Mouse (Mus musculus) CH12.LX (cell line): Measurements from ENCODE around the gene Gjc1. TPM values are rescaled to one million over a fixed set of nuclear protein-coding genes. Genes with fewer than 3 reads are reported as not detected.

Source experiments
- DNase-seq: peaks from one replicate; pipeline ENCODE4 v3.0.0-alpha.2; 2013; ENCODE audit errors: extremely low read depth
- H3K27ac ChIP-seq: 2 replicates; pipeline ENCODE4 v1.5.1; 2012; ENCODE audit warnings: low read depth, mild to moderate bottlenecking, control low read depth, moderate library complexity; ENCODE audit not compliant: insufficient read depth
- H3K27me3 ChIP-seq: replicated peaks from 2 replicates; pipeline ENCODE3; 2012; ENCODE audit warnings: inconsistent platforms
- H3K36me3 ChIP-seq, 2 experiments: replicated peaks in 1 of 2; 2 replicates each; pipeline versions ENCODE3 to v1.6.1; 2012; ENCODE audit warnings: inconsistent platforms in 1 of 2, low read length in 1 of 2, mild to moderate bottlenecking in 1 of 2, mixed read lengths in 1 of 2, moderate library complexity in 1 of 2; ENCODE audit not compliant: control insufficient read depth in 1 of 2, insufficient read depth in 1 of 2
- H3K4me1 ChIP-seq, 2 experiments: 2 replicates each; pipeline ENCODE4 v1.6.1; 2012; ENCODE audit warnings: inconsistent platforms in 1 of 2, moderate library complexity in 1 of 2; ENCODE audit not compliant: insufficient read depth in 2 of 2, control insufficient read depth in 1 of 2
- H3K4me2 ChIP-seq: 2 replicates; pipeline ENCODE4 v1.6.1; 2012; ENCODE audit warnings: low read depth, mild to moderate bottlenecking, control low read depth; ENCODE audit not compliant: poor library complexity, insufficient read depth, severe bottlenecking
- H3K4me3 ChIP-seq, 3 experiments: fragments of 150-350 bp in 1 of 3; sonication (generic) in 1 of 3; replicated peaks in 1 of 3; 2 replicates each; pipeline versions ENCODE3 to v1.5.1; 2011 to 2012; ENCODE audit warnings: low read depth in 2 of 3, low read length in 2 of 3, mild to moderate bottlenecking in 2 of 3, moderate library complexity in 2 of 3, control low read depth in 1 of 3, improper control_type of control experiment in 1 of 3, inconsistent platforms in 1 of 3, mixed read lengths in 1 of 3; ENCODE audit not compliant: poor library complexity in 1 of 3
- H3K79me2 ChIP-seq: replicated peaks from 2 replicates; pipeline ENCODE4 v1.6.1; 2012; ENCODE audit warnings: mild to moderate bottlenecking, moderate library complexity; ENCODE audit not compliant: control insufficient read depth, poor library complexity, insufficient read depth, severe bottlenecking; ENCODE audit errors: extremely low read depth
- H3K9ac ChIP-seq: 2 replicates; pipeline ENCODE4 v1.6.1; 2012; ENCODE audit warnings: low read depth, mild to moderate bottlenecking, control low read depth, moderate library complexity; ENCODE audit not compliant: insufficient read depth
- H3K9me3 ChIP-seq: replicated peaks from 2 replicates; pipeline ENCODE3; 2012; ENCODE audit warnings: low read length, inconsistent platforms, mixed read lengths
- BHLHE40 ChIP-seq: IDR thresholded peaks from 2 replicates; pipeline ENCODE4 v1.6.1; 2011; ENCODE audit warnings: mild to moderate bottlenecking, low read depth, low read length, improper control_type of control experiment
- CHD2 ChIP-seq: IDR thresholded peaks from 2 replicates; pipeline ENCODE4 v1.6.1; 2011; ENCODE audit warnings: low read length, improper control_type of control experiment
- E2F4 ChIP-seq: IDR thresholded peaks from 2 replicates; pipeline ENCODE4 v1.6.1; 2011; ENCODE audit warnings: low read depth, low read length, improper control_type of control experiment; ENCODE audit not compliant: insufficient replicate concordance
- EP300 ChIP-seq: IDR thresholded peaks from 2 replicates; pipeline ENCODE4 v1.6.1; 2011; ENCODE audit warnings: low read length, improper control_type of control experiment
- HCFC1 ChIP-seq: IDR thresholded peaks from 2 replicates; pipeline ENCODE4 v1.6.1; 2012; ENCODE audit warnings: low read depth, mild to moderate bottlenecking, inconsistent platforms, low read length, improper control_type of control experiment
- JUN ChIP-seq: IDR thresholded peaks from 2 replicates; pipeline ENCODE4 v1.6.1; 2011; ENCODE audit warnings: low read depth, mild to moderate bottlenecking, low read length, improper control_type of control experiment, moderate library complexity; ENCODE audit not compliant: insufficient read depth
- JUND ChIP-seq: conservative IDR thresholded peaks from 2 replicates; pipeline ENCODE4 v1.6.1; 2011; ENCODE audit warnings: low read depth, low read length, improper control_type of control experiment
- MAX ChIP-seq: IDR thresholded peaks from 2 replicates; pipeline ENCODE4 v1.6.1; 2011; ENCODE audit warnings: low read length, improper control_type of control experiment
- MAZ ChIP-seq: IDR thresholded peaks from 2 replicates; pipeline ENCODE4 v1.6.1; 2012; ENCODE audit warnings: low read depth, mild to moderate bottlenecking, inconsistent platforms, low read length, improper control_type of control experiment, moderate library complexity
- MYC ChIP-seq: IDR thresholded peaks from 2 replicates; pipeline ENCODE4 v1.6.1; 2011; ENCODE audit warnings: low read depth, mild to moderate bottlenecking, improper control_type of control experiment, low read length
- NELFE ChIP-seq: IDR thresholded peaks from 2 replicates; pipeline ENCODE4 v1.6.1; 2011; ENCODE audit warnings: low read depth, low read length, improper control_type of control experiment
- POLR2A ChIP-seq: IDR thresholded peaks from 2 replicates; pipeline ENCODE4 v1.6.1; 2011; ENCODE audit warnings: low read depth, mild to moderate bottlenecking, improper control_type of control experiment, low read length
- RAD21 ChIP-seq: IDR thresholded peaks from 2 replicates; pipeline ENCODE4 v1.6.1; 2011; ENCODE audit warnings: low read depth, mild to moderate bottlenecking, low read length, improper control_type of control experiment, moderate library complexity
- SIN3A ChIP-seq: IDR thresholded peaks from 2 replicates; pipeline ENCODE4 v1.6.1; 2012; ENCODE audit warnings: low read length, improper control_type of control experiment, inconsistent platforms
- TBP ChIP-seq: conservative IDR thresholded peaks from 2 replicates; pipeline ENCODE4 v1.6.1; 2011; ENCODE audit warnings: low read depth, low read length, improper control_type of control experiment
- TCF12 ChIP-seq: IDR thresholded peaks from 2 replicates; pipeline ENCODE4 v1.6.1; 2014; ENCODE audit warnings: low read depth, mild to moderate bottlenecking, inconsistent platforms, low read length, improper control_type of control experiment
- UBTF ChIP-seq: IDR thresholded peaks from 2 replicates; pipeline ENCODE4 v1.6.1; 2012; ENCODE audit warnings: low read depth, mild to moderate bottlenecking, inconsistent platforms, low read length, improper control_type of control experiment, moderate library complexity
- USF1 ChIP-seq: IDR thresholded peaks from 2 replicates; pipeline ENCODE4 v1.6.1; 2014; ENCODE audit warnings: low read depth, mild to moderate bottlenecking, inconsistent platforms, low read length, improper control_type of control experiment
- ZMIZ1 ChIP-seq: IDR thresholded peaks from 2 replicates; pipeline ENCODE4 v1.6.1; 2012; ENCODE audit warnings: low read depth, mild to moderate bottlenecking, inconsistent platforms, low read length, improper control_type of control experiment
- ZNF384 ChIP-seq: IDR thresholded peaks from 2 replicates; pipeline ENCODE4 v1.6.1; 2012; ENCODE audit warnings: low read depth, low read length, improper control_type of control experiment, inconsistent platforms
- dilution Hi-C: fragments of 300-500 bp; cut with MboI; formaldehyde crosslinking; loops from 2 replicates; pipeline ENCODE4 v1.14.3; 2020; ENCODE audit warnings: low sequenced_read_pairs; ENCODE audit not compliant: extremely low pct_unique_long_range_greater_than_20kb, extremely low pct_ligation_motif_present
- in situ Hi-C: fragments of 300-500 bp; cut with MboI; formaldehyde crosslinking; loops from 3 replicates; pipeline ENCODE4 v1.14.3; 2019; ENCODE audit warnings: low sequenced_read_pairs, low pct_ligation_motif_present, low pct_unique_long_range_greater_than_20kb, mixed read lengths
- polyA plus RNA-seq: library from polyadenylated mRNA; unstranded; fragments of >175 nt; gene quantifications from 2 replicates; pipeline ENCODE4 v1.2.1, GENCODE M21; 2012; ENCODE audit warnings: low read depth; ENCODE audit not compliant: insufficient read length
- total RNA-seq, 2 experiments: library from RNA; depleted of rRNA; stranded (reverse); fragments of 300-350 nt in 1 of 2; fragments of >200 nt in 1 of 2; gene quantifications; 2 replicates each; pipeline ENCODE4 v1.2.3; 2012 to 2014

Gjc1 gene
- total and polyA plus RNA-seq, 3 experiments, result not detected

GRCm38 (mm10) chr11:102859933-102860332 is 40.4 kb upstream of the Gjc1 start:
- dilution Hi-C loops (no loop called here), in situ Hi-C loops (loop anchor here (10.0 kb wide), 1 partner anchor 85 kb away; no protein-coding TSS in a partner anchor)
- Histone ChIP-seq H3K4me1 (no peaks in the 10 kb centered on the region), H3K27ac (no peak overlapping the region), H3K36me3 (peaks cover 88 to 98% of the 10 kb centered on the region in 2 experiments), H3K79me2 (no peaks in the 10 kb centered on the region), H3K27me3 (no peaks in the 10 kb centered on the region), H3K4me2 (no peak overlapping the region), H3K9ac (no peak overlapping the region), H3K4me3 (no peak overlapping the region), H3K9me3 (no peaks in the 10 kb centered on the region)
- DNase-seq, result no peak
- TF ChIP-seq RAD21 (no peak), TBP (no peak), BHLHE40 (no peak)

- dilution Hi-C loops (no loop called here), in situ Hi-C loops (no loop called here)
- no peaks in the 10 kb centered on the region for H3K4me1 ChIP-seq
- no peak overlapping the region for H3K27ac ChIP-seq
- no peak overlapping the region for H3K9ac ChIP-seq
- DNase-seq, result no peak
- H3K79me2 ChIP-seq, result no peaks in the 10 kb centered on the region
- H3K4me3 ChIP-seq, result no peak overlapping the region
- TF ChIP-seq SIN3A, result no peak
- no peak for TF ChIP-seq MAX
- TF ChIP-seq TBP, result no peak
- no peak for TF ChIP-seq E2F4
- no peak for TF ChIP-seq USF1
- no peak for TF ChIP-seq NELFE
- TF ChIP-seq BHLHE40, result no peak
- TF ChIP-seq EP300, result no peak
- TF ChIP-seq ZNF384, result no peak
- no peak for TF ChIP-seq POLR2A
- TF ChIP-seq CHD2, result no peak
- TF ChIP-seq MYC, result no peak
- no peak for TF ChIP-seq JUN
- TF ChIP-seq UBTF, result no peak
- TF ChIP-seq HCFC1, result no peak
- TF ChIP-seq MAZ, result no peak
- no peak for TF ChIP-seq JUND
- no peak for TF ChIP-seq TCF12
- TF ChIP-seq ZMIZ1, result no peak
- no peak overlapping the region for H3K4me2 ChIP-seq
- no peaks in the 10 kb centered on the region for H3K9me3 ChIP-seq
- H3K27me3 ChIP-seq, result no peaks in the 10 kb centered on the region
- peaks cover 89 to 97% of the 10 kb centered on the region in 2 experiments for H3K36me3 ChIP-seq
Measured at GRCm38 (mm10) chr11:102858951-102859350, 39.5 kb upstream of the Gjc1 start.
